Mouse (Mus musculus): ENCODE measurements around the gene Pmpca.

DNA sequence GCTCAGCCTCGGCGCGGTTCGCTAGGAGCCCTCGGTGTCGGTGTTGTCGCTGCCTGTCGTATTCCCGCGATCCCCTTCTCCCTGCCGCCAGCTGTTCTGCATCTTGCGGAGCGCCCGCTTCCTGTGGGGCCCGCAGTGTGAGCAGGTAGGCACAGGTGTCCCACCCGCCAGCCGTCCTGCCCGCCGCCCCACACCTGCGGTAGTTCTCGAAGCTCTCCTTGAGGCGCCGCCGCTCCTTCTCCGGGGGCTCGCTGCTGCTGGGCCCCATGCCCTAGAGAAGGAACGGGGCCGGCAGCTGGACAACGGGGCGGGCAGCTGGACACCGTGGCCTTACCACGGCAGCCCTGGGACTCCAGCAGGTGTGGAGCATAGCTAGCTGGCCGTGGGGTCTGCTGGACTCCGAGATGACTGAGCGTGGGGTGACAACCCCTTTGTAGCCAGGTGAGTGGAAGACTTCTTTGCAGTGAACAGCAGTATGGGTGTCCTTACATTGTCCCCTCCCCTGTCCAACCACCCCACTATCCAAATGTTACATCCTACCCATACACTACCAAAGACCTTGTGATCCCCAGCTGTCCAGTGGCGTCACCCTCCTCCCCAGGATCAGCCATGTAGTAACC is 36.7 kb upstream of the Pmpca start:
- TF ChIP-seq POLR2A (IDR thresholded peaks at IDR 0.05; ENCODE audit: low read depth, low read length) (no peak), CTCF (IDR thresholded peaks at IDR 0.05; ENCODE audit: extremely low read depth, insufficient read depth, insufficient read length, insufficient replicate concordance) (no peak)

Measured in spleen, adult 2 months (tissue).